Mouse (Mus musculus) testis, adult 2 months (tissue): ENCODE measurements around the gene Tnnt3.

ENCODE experiments used
- CTCF ChIP-seq: fragments of 200-500 bp; IDR thresholded peaks from 2 replicates; pipeline ENCODE4 v1.5.1; 2012; ENCODE audit warnings: low read depth, mild to moderate bottlenecking, inconsistent platforms, low read length, moderate library complexity; ENCODE audit not compliant: control insufficient read depth, insufficient read depth, insufficient replicate concordance
- POLR2A ChIP-seq: fragments of 200-500 bp; IDR thresholded peaks from 2 replicates; pipeline ENCODE4 v1.6.1; 2012; ENCODE audit warnings: low read depth, mild to moderate bottlenecking, inconsistent platforms, low read length, moderate library complexity; ENCODE audit not compliant: control insufficient read depth

GRCm38 (mm10) chr7:142486751-142487162 lies 11.9 kb upstream of the Tnnt3 start:
- TF ChIP-seq CTCF: no peak
- no peak for TF ChIP-seq POLR2A
